8 mouse cellular contexts compared by ENCODE assay signal in genomic region chr9:72672361-72672760, GRCm38 (mm10). TPM values are rescaled to one million over a fixed set of nuclear protein-coding genes. Genes with fewer than 3 reads are reported as not detected.
A peak's percentile ranks its signal among the peaks of the same experiment; 100 is the strongest.
DNase-seq lines count a peak whose midpoint lies in the region; ATAC-seq lines count a peak whose summit lies in the region.

No protein-coding gene starts in this region.

- peak; percentile 75 for DNase-seq in cerebellum, adult 11 months
- peak; percentile 67 for DNase-seq in Muller cell, postnatal 12 days (ENCODE audit: inconsistent ontology term)
- peak; percentile 71 for DNase-seq in cerebellum, adult 9-11 months
- peak; percentile 89 for DNase-seq in gastrocnemius, postnatal 10 days
- peak; percentile 59 to 90 for DNase-seq in layer of hippocampus, postnatal 25 days (ENCODE audit: extremely low spot score in 1 of 2, low spot score in 1 of 2)
- peak; percentile 71 to 90 for DNase-seq in spleen, postnatal 10 days (ENCODE audit: low spot score in 2 of 2)

- ATAC-seq in cerebellum, adult (ENCODE audit: insufficient number of reproducible peaks, low FRiP score, low TSS enrichment) = no peak
- peak; percentile 74 for ATAC-seq in megakaryocyte-erythroid progenitor cell, adult 5-6 weeks (replicated peaks; ENCODE audit: low FRiP score, low TSS enrichment, poor library complexity, severe bottlenecking)

RNA-seq across cellular contexts. Expression of gene Nedd4, which starts 10.2 kb away (rescaled TPM):
- 100 to 1,000 TPM; 563 to 619 TPM for total RNA-seq in gastrocnemius, postnatal 10 days (2021)
- total RNA-seq in layer of hippocampus, postnatal 25 days (2021) = 100 to 1,000 TPM; 297 to 304 TPM
- 212 and 300 TPM in 2 replicates for total RNA-seq in megakaryocyte-erythroid progenitor cell, adult 5-6 weeks (2014; fragmentation: Nextera tagmentation)
- total RNA-seq in megakaryocyte-erythroid progenitor cell, adult 5-6 weeks (2017) = 341 and 350 TPM in 2 replicates
